Mouse (Mus musculus): ENCODE measurements around the gene Zfp692.
A peak's percentile ranks its signal among the peaks of the same experiment; 100 is the strongest.
"Not testable (repeated sequence)": the region's sequence is repeated elsewhere in the genome, so short reads cannot be mapped to it uniquely, and the experiment has no call there.

The Zfp692 gene

GRCm38 (mm10) chr11:58306860-58307308 lies at the start of gene Zfp692:
Zfp692 (plus strand) TSS chr11:58307069.
- peak; percentile 62 for DNase-seq (ENCODE audit: low read depth)

- no peak for DNase-seq (ENCODE audit: low read depth)
Measured at GRCm38 (mm10) chr11:58257816-58258215, 49.1 kb upstream of the Zfp692 start.

GRCm38 (mm10) chr11:58260156-58260555 lies 46.7 kb upstream of the Zfp692 start:
- no peak for DNase-seq (ENCODE audit: low read depth)

GRCm38 (mm10) chr11:58261826-58262225 lies 45.0 kb upstream of the Zfp692 start:
- no peak for DNase-seq (ENCODE audit: low read depth)

GRCm38 (mm10) chr11:58262336-58262735 lies 44.5 kb upstream of the Zfp692 start:
- no peak for DNase-seq (ENCODE audit: low read depth)

GRCm38 (mm10) chr11:58263516-58263915 lies 43.4 kb upstream of the Zfp692 start:
- no peak for DNase-seq (ENCODE audit: low read depth)

GRCm38 (mm10) chr11:58264546-58264945 lies 42.3 kb upstream of the Zfp692 start:
- no peak for DNase-seq (ENCODE audit: low read depth)

- DNase-seq (ENCODE audit: low read depth) = no peak
Measured at GRCm38 (mm10) chr11:58268285-58268684, 38.6 kb upstream of the Zfp692 start.

GRCm38 (mm10) chr11:58274572-58274971 lies 32.3 kb upstream of the Zfp692 start, which contains the start of gene 4930438A08Rik:
4930438A08Rik (plus strand) TSS chr11:58274799.
- DNase-seq (ENCODE audit: low read depth) = no peak

GRCm38 (mm10) chr11:58275756-58276155 lies 31.1 kb upstream of the Zfp692 start:
- DNase-seq (ENCODE audit: low read depth) = no peak

- DNase-seq (ENCODE audit: low read depth) = no peak
Measured at GRCm38 (mm10) chr11:58281970-58282496, 24.8 kb upstream of the Zfp692 start.

GRCm38 (mm10) chr11:58282518-58282917 lies 24.4 kb upstream of the Zfp692 start:
- DNase-seq (ENCODE audit: low read depth) = no peak

GRCm38 (mm10) chr11:58289992-58290682 lies 16.7 kb upstream of the Zfp692 start:
- DNase-seq (ENCODE audit: low read depth) = no peak

- no peak for DNase-seq (ENCODE audit: low read depth)
Measured at GRCm38 (mm10) chr11:58290812-58291211, 16.1 kb upstream of the Zfp692 start.

GRCm38 (mm10) chr11:58292791-58293190 lies 14.1 kb upstream of the Zfp692 start:
- DNase-seq (ENCODE audit: low read depth) = no peak

- no peak for DNase-seq (ENCODE audit: low read depth)
Measured at GRCm38 (mm10) chr11:58297396-58297795, 9.5 kb upstream of the Zfp692 start.

- DNase-seq (ENCODE audit: low read depth) = peak; percentile 60
Measured at GRCm38 (mm10) chr11:58301057-58301456, 5.8 kb upstream of the Zfp692 start.

- peak; percentile 97 for DNase-seq (ENCODE audit: low read depth)
Measured at GRCm38 (mm10) chr11:58301837-58302754, 4.8 kb upstream of the Zfp692 start.

GRCm38 (mm10) chr11:58302774-58303445 lies 4.0 kb upstream of the Zfp692 start:
- no peak for DNase-seq (ENCODE audit: low read depth)

GRCm38 (mm10) chr11:58303594-58303993 lies 3.3 kb upstream of the Zfp692 start:
- DNase-seq (ENCODE audit: low read depth) = no peak

GRCm38 (mm10) chr11:58305299-58305698 lies 1.6 kb upstream of the Zfp692 start:
- DNase-seq (ENCODE audit: low read depth) = not testable (repeated sequence)
